Mouse (Mus musculus): ENCODE measurements around the gene Mnt.

GRCm38 (mm10) chr11:74864421-74864820 is 33.7 kb downstream of the Mnt start:
- TF ChIP-seq NANOG (IDR thresholded peaks at IDR 0.05; ENCODE audit: borderline replicate concordance, low read length) (no peak), CTCF (conservative IDR thresholded peaks at IDR 0.05; ENCODE audit: low read length) (no peak)

Measured in E14TG2a.4 (cell line).